In genomic region chr10:122753924-122754307, GRCm38 (mm10) we compare ENCODE assay signal across 11 mouse cellular contexts.
A peak's percentile ranks its signal among the peaks of the same experiment; 100 is the strongest.
DNase-seq lines count a peak whose midpoint lies in the region; ATAC-seq and TF ChIP-seq lines count a peak whose summit lies in the region.
"Had no signal": no experiment of that assay in that cellular context is flagged by ENCODE, and none has a peak within 500 bp of the region (broad histone marks: within the 10 kb centered on the region; RNA-seq: fewer than 3 reads in every experiment).

No protein-coding gene starts in this region.

- no peak overlapping the region for H3K4me3 ChIP-seq in forebrain, embryonic 14.5 days (ENCODE audit: low read depth, low read length)
- H3K4me3 ChIP-seq in forebrain, embryonic 10.5 days = no peak overlapping the region
- no peak overlapping the region for H3K4me3 ChIP-seq in hindbrain, embryonic 16.5 days (ENCODE audit: low read length)
- H3K4me3 ChIP-seq in hindbrain, postnatal 0 days (ENCODE audit: low read length) = no peak overlapping the region
- no peak overlapping the region for H3K4me3 ChIP-seq in lung, embryonic 15.5 days
- no peak overlapping the region for H3K4me3 ChIP-seq in limb, embryonic 10.5 days
- H3K4me3 ChIP-seq: liver, embryonic 15.5 days had no signal

- no peaks in the 10 kb centered on the region for H3K27me3 ChIP-seq in forebrain, embryonic 14.5 days (replicated peaks; ENCODE audit: control insufficient read depth, insufficient read depth, low read length)
- peaks cover 14% of the 10 kb centered on the region; the same call in 1 of the 2 replicates for H3K27me3 ChIP-seq in forebrain, embryonic 10.5 days (ENCODE audit: poor library complexity, severe bottlenecking)
- no peaks in the 10 kb centered on the region for H3K27me3 ChIP-seq in hindbrain, embryonic 16.5 days (replicated peaks; ENCODE audit: control insufficient read depth, insufficient read depth, low read length)
- no peaks in the 10 kb centered on the region for H3K27me3 ChIP-seq in hindbrain, postnatal 0 days (ENCODE audit: insufficient read depth, low read length)
- H3K27me3 ChIP-seq in lung, embryonic 15.5 days = no peaks in the 10 kb centered on the region
- no peaks in the 10 kb centered on the region for H3K27me3 ChIP-seq in limb, embryonic 10.5 days (ENCODE audit: low read depth, poor library complexity, severe bottlenecking)
- H3K27me3 ChIP-seq: liver, embryonic 15.5 days had no signal

- no peak for DNase-seq in forebrain, embryonic 14.5 days (ENCODE audit: low spot score)
- DNase-seq in forebrain, embryonic 10.5 days (ENCODE audit: extremely low spot score, low spot score) = no peak
- DNase-seq in hindbrain, postnatal 0 days (ENCODE audit: low spot score) = no peak
- no peak for DNase-seq in lung, postnatal 25 days (ENCODE audit: low spot score)
- DNase-seq in limb, embryonic 10.5 days (ENCODE audit: low spot score) = no peak
- DNase-seq in adrenal gland, postnatal 4 days (ENCODE audit: low spot score in 2 of 2) = no peak
- DNase-seq: spleen, adult 18-20 months had no signal

- H3K9ac ChIP-seq in forebrain, embryonic 14.5 days (ENCODE audit: low read length) = no peak overlapping the region
- H3K9ac ChIP-seq in hindbrain, embryonic 16.5 days (ENCODE audit: low read depth, low read length) = no peak overlapping the region
- H3K9ac ChIP-seq in hindbrain, postnatal 0 days (replicated peaks; ENCODE audit: low read length) = no peak overlapping the region
- H3K9ac ChIP-seq in lung, embryonic 15.5 days = no peak overlapping the region
- H3K9ac ChIP-seq: liver, embryonic 15.5 days had no signal

- no peak for ATAC-seq in forebrain, embryonic 14.5 days
- peak; percentile 52; the same call in 1 of the 2 replicates for ATAC-seq in hindbrain, embryonic 16.5 days
- no peak for ATAC-seq in hindbrain, postnatal 0 days
- ATAC-seq in lung, embryonic 15.5 days (ENCODE audit: borderline replicate concordance, extremely low read depth, low FRiP score, low TSS enrichment) = no peak
- ATAC-seq: intestine, embryonic 16.5 days had no signal

- H3K4me2 ChIP-seq in forebrain, embryonic 14.5 days (ENCODE audit: low read length) = 0 out of 2 replicates have a peak overlapping the region, but pooled peaks have one; percentile 12
- peak overlapping the region; percentile 16; the same call in 1 of the 2 replicates for H3K4me2 ChIP-seq in hindbrain, embryonic 16.5 days (ENCODE audit: low read length)
- no peak overlapping the region for H3K4me2 ChIP-seq in hindbrain, postnatal 0 days (ENCODE audit: low read depth, low read length)
- H3K4me2 ChIP-seq in lung, embryonic 15.5 days = peak overlapping the region; percentile 12; the same call in 1 of the 2 replicates
- H3K4me2 ChIP-seq: liver, embryonic 15.5 days had no signal

- TF ChIP-seq CTCF in hindbrain, postnatal 0 days (IDR thresholded peaks at IDR 0.05; ENCODE audit: low read depth) = no peak

- H3K9me3 ChIP-seq in forebrain, embryonic 14.5 days (replicated peaks; ENCODE audit: control insufficient read depth, low read length) = no peaks in the 10 kb centered on the region
- H3K9me3 ChIP-seq in forebrain, embryonic 10.5 days = no peaks in the 10 kb centered on the region; the same call in 1 of the 2 replicates
- no peaks in the 10 kb centered on the region; the same call in 1 of the 2 replicates for H3K9me3 ChIP-seq in hindbrain, embryonic 16.5 days (ENCODE audit: control insufficient read depth, low read length)
- no peaks in the 10 kb centered on the region for H3K9me3 ChIP-seq in hindbrain, postnatal 0 days (ENCODE audit: low read length)
- H3K9me3 ChIP-seq in lung, embryonic 15.5 days = no peaks in the 10 kb centered on the region
- no peaks in the 10 kb centered on the region for H3K9me3 ChIP-seq in limb, embryonic 10.5 days (replicated peaks)
- H3K9me3 ChIP-seq: liver, embryonic 15.5 days had no signal

- 46% methylated on average over 2 of the region's 2 CpGs for WGBS in forebrain, embryonic 14.5 days
- 64% methylated on average over 2 of the region's 2 CpGs for WGBS in forebrain, embryonic 10.5 days
- WGBS in hindbrain, embryonic 16.5 days = 38% methylated on average over 2 of the region's 2 CpGs
- 18% methylated on average over 2 of the region's 2 CpGs for WGBS in hindbrain, postnatal 0 days
- 38% methylated on average over 2 of the region's 2 CpGs for WGBS in lung, embryonic 15.5 days
- 65% methylated on average over 2 of the region's 2 CpGs for WGBS in limb, embryonic 10.5 days

- H3K4me1 ChIP-seq in forebrain, embryonic 14.5 days (ENCODE audit: control insufficient read depth, insufficient read depth, low read length) = peaks cover 14% of the 10 kb centered on the region; the same call in 1 of the 2 replicates
- peaks cover 42% of the 10 kb centered on the region for H3K4me1 ChIP-seq in forebrain, embryonic 10.5 days
- H3K4me1 ChIP-seq in hindbrain, embryonic 16.5 days (ENCODE audit: control insufficient read depth, insufficient read depth, low read depth, low read length) = peaks cover 15% of the 10 kb centered on the region
- H3K4me1 ChIP-seq in hindbrain, postnatal 0 days (ENCODE audit: insufficient read depth, low read length) = peaks cover 9% of the 10 kb centered on the region
- H3K4me1 ChIP-seq in lung, embryonic 15.5 days = peaks cover 16% of the 10 kb centered on the region
- peaks cover 61% of the 10 kb centered on the region for H3K4me1 ChIP-seq in limb, embryonic 10.5 days
- H3K4me1 ChIP-seq: liver, embryonic 15.5 days had no signal

- H3K27ac ChIP-seq in forebrain, embryonic 14.5 days (ENCODE audit: low read depth, low read length) = no peak overlapping the region
- H3K27ac ChIP-seq in forebrain, embryonic 10.5 days = no peak overlapping the region
- no peak overlapping the region for H3K27ac ChIP-seq in hindbrain, embryonic 16.5 days (ENCODE audit: low read depth, low read length)
- H3K27ac ChIP-seq in hindbrain, postnatal 0 days = no peak overlapping the region
- no peak overlapping the region for H3K27ac ChIP-seq in lung, embryonic 15.5 days
- 0 out of 2 replicates have a peak overlapping the region, but pooled peaks have one; percentile 36 for H3K27ac ChIP-seq in limb, embryonic 10.5 days
- H3K27ac ChIP-seq: liver, embryonic 15.5 days had no signal

- no peaks in the 10 kb centered on the region for H3K36me3 ChIP-seq in forebrain, embryonic 14.5 days (ENCODE audit: control insufficient read depth, insufficient read depth, low read length)
- H3K36me3 ChIP-seq in forebrain, embryonic 10.5 days (replicated peaks) = no peaks in the 10 kb centered on the region
- no peaks in the 10 kb centered on the region for H3K36me3 ChIP-seq in hindbrain, embryonic 16.5 days (ENCODE audit: control insufficient read depth, insufficient read depth, low read length)
- H3K36me3 ChIP-seq in hindbrain, postnatal 0 days (ENCODE audit: insufficient read depth, low read length) = no peaks in the 10 kb centered on the region
- no peaks in the 10 kb centered on the region for H3K36me3 ChIP-seq in lung, embryonic 15.5 days
- no peaks in the 10 kb centered on the region for H3K36me3 ChIP-seq in limb, embryonic 10.5 days
- H3K36me3 ChIP-seq: liver, embryonic 15.5 days had no signal
